Mouse (Mus musculus): ENCODE results near the gene Fastkd1. TPM values are rescaled to one million over a fixed set of nuclear protein-coding genes. Genes with fewer than 3 reads are reported as not detected.
"Not testable (repeated sequence)": the region's sequence is repeated elsewhere in the genome, so short reads cannot be mapped to it uniquely, and the experiment has no call there.

The Fastkd1 gene
- polyA plus RNA-seq, 1 experiment from 2014 or later, result 17.1 TPM

- Histone ChIP-seq H3K27me3 (replicated peaks) (no peaks in the 10 kb centered on the region), H3K9ac (no peak overlapping the region), H3K4me3 (no peak overlapping the region), H3K36me3 (peaks cover 88% of the 10 kb centered on the region), H3K4me2 (no peak overlapping the region), H3K9me3 (no peaks in the 10 kb centered on the region), H3K4me1 (no peaks in the 10 kb centered on the region), H3K27ac (replicated peaks) (no peak overlapping the region)
- no peak for ATAC-seq (ENCODE audit: extremely low read depth, insufficient number of reproducible peaks, low FRiP score, low TSS enrichment)
- WGBS, result 92% methylated on average over 8 of the region's 8 CpGs
These were observed 12.9 kb downstream of the Fastkd1 start for GRCm38 (mm10) chr2:69700446-69700845.

- Histone ChIP-seq H3K27me3 (replicated peaks) (no peaks in the 10 kb centered on the region), H3K36me3 (peaks cover 92% of the 10 kb centered on the region), H3K4me2 (no peak overlapping the region), H3K9ac (no peak overlapping the region), H3K27ac (replicated peaks) (no peak overlapping the region), H3K9me3 (peaks cover 2% of the 10 kb centered on the region; the same call in 1 of the 2 replicates), H3K4me3 (no peak overlapping the region), H3K4me1 (no peaks in the 10 kb centered on the region)
- no peak for ATAC-seq (ENCODE audit: extremely low read depth, insufficient number of reproducible peaks, low FRiP score, low TSS enrichment)
- WGBS, result 91% methylated on average over 11 of the region's 11 CpGs
These were observed 19.8 kb downstream of the Fastkd1 start for GRCm38 (mm10) chr2:69693501-69693900.

GRCm38 (mm10) chr2:69690843-69691242 is 22.5 kb downstream of the Fastkd1 start:
- WGBS, result 84% methylated on average over 6 of the region's 6 CpGs
- Histone ChIP-seq H3K27ac (replicated peaks) (no peak overlapping the region), H3K4me2 (no peak overlapping the region), H3K27me3 (replicated peaks) (no peaks in the 10 kb centered on the region), H3K9me3 (peaks cover 2% of the 10 kb centered on the region; the same call in 1 of the 2 replicates), H3K4me1 (no peaks in the 10 kb centered on the region), H3K4me3 (no peak overlapping the region), H3K9ac (no peak overlapping the region), H3K36me3 (peaks cover 92% of the 10 kb centered on the region)
- no peak for ATAC-seq (ENCODE audit: extremely low read depth, insufficient number of reproducible peaks, low FRiP score, low TSS enrichment)

DNA sequence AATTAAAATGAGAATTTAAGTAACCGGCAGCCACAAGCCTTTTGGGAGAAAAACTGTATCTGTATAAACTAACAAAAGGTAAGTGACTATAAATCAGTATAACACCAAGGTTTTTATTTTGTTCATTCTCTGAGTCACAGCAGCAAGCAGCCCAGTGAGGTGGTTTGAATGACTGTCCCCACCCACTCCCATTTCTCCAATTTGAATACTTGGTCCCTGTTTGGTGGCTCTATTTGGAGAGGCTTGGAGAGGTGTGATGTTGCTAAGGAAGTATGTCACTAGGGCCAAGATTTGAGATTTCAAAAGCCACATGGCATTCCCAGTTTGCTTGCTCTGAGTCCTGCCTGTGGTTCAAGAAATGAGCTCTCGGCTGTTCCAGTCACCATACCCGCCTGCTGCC is 23.1 kb downstream of the Fastkd1 start:
- H3K27ac ChIP-seq (replicated peaks), result no peak overlapping the region
- no peak overlapping the region for H3K9ac ChIP-seq
- H3K4me3 ChIP-seq, result no peak overlapping the region
- no peaks in the 10 kb centered on the region for H3K27me3 ChIP-seq (replicated peaks)
- H3K9me3 ChIP-seq, result peaks cover 2% of the 10 kb centered on the region; the same call in 1 of the 2 replicates
- peaks cover 91% of the 10 kb centered on the region for H3K36me3 ChIP-seq
- H3K4me2 ChIP-seq, result no peak overlapping the region
- ATAC-seq (ENCODE audit: extremely low read depth, insufficient number of reproducible peaks, low FRiP score, low TSS enrichment), result no peak
- WGBS, result 89% methylated on average over 3 of the region's 3 CpGs
- H3K4me1 ChIP-seq, result no peaks in the 10 kb centered on the region

DNA sequence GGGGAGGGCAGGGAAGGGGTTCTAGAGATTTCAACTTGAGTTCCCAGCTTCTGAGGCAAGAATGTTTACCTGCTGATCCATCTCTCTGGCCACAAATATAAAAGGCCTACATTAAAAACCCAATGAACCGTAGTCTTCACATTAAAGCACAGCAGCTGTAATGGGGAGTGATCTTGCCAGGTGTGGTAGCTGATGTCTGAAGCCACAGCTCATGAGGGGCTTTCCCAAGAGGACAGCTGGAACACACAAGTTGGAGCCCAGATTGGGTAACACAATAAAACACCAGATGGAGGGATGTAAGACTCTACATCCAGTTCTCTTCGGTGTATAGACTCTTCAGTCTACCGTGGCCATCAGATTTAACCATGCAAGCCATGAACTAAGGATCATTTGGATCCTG is 28.8 kb downstream of the Fastkd1 start:
- H3K36me3 ChIP-seq, result peaks cover 69% of the 10 kb centered on the region
- WGBS, result 93% methylated on average over 3 of the region's 3 CpGs

GRCm38 (mm10) chr2:69683036-69683805 is 30.1 kb downstream of the Fastkd1 start:
- Histone ChIP-seq H3K4me3 (no peak overlapping the region), H3K9ac (no peak overlapping the region), H3K36me3 (peaks cover 62% of the 10 kb centered on the region), H3K4me2 (no peak overlapping the region), H3K9me3 (no peaks in the 10 kb centered on the region), H3K4me1 (no peaks in the 10 kb centered on the region), H3K27me3 (replicated peaks) (no peaks in the 10 kb centered on the region), H3K27ac (replicated peaks) (no peak overlapping the region)
- 85% methylated on average over 13 of the region's 13 CpGs for WGBS
- ATAC-seq (ENCODE audit: extremely low read depth, insufficient number of reproducible peaks, low FRiP score, low TSS enrichment), result no peak

More for the DNA sequence above, 28.8 kb downstream of the Fastkd1 start:
- Histone ChIP-seq H3K4me1 (no peaks in the 10 kb centered on the region), H3K4me2 (no peak overlapping the region), H3K9ac (no peak overlapping the region), H3K27ac (replicated peaks) (no peak overlapping the region), H3K4me3 (no peak overlapping the region), H3K9me3 (no peaks in the 10 kb centered on the region), H3K27me3 (replicated peaks) (no peaks in the 10 kb centered on the region)
- no peak for ATAC-seq (ENCODE audit: extremely low read depth, insufficient number of reproducible peaks, low FRiP score, low TSS enrichment)

DNA sequence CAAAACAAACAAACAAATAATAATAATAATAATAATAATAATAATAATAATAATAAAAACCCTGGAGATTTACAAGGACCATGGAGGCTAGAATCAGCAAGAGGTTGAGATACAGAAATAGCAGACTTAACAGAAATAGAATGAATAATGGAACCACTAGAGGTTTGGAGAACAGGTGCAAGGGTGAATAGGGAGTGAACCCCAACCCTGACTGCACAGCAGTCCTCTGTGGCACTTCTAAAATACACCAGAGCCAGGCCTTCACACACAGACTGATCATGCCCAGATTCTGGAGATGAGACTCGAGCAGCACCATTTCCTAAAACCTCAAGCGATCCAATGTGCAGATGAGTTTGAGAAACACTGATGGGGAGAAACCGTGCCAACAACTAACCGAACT is 31.4 kb downstream of the Fastkd1 start:
- Histone ChIP-seq H3K4me1 (no peaks in the 10 kb centered on the region), H3K9me3 (no peaks in the 10 kb centered on the region), H3K36me3 (peaks cover 51% of the 10 kb centered on the region), H3K4me2 (no peak overlapping the region), H3K27ac (replicated peaks) (no peak overlapping the region), H3K4me3 (no peak overlapping the region), H3K27me3 (replicated peaks) (no peaks in the 10 kb centered on the region), H3K9ac (no peak overlapping the region)
- WGBS, result 80% methylated on average over 4 of the region's 4 CpGs
- no peak for ATAC-seq (ENCODE audit: extremely low read depth, insufficient number of reproducible peaks, low FRiP score, low TSS enrichment)

DNA sequence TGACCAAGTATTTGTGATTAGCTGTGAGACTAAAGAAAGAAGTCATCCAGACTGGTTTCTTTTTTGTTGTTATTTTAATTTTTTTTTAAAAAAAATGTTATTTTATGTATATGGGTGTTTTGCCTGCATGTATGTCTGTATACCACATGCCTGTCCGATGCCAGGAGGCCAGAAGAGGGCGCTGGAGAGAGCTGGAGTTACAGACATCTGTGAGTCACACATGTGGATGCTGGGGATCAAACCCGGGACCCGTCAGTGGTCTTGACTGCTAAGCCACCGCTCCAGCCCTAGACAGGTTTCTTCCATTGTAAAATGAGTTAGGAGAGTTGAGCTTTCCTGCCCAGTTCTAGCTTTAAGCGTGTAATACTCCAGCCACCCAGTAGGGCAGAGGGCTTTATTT is 33.3 kb downstream of the Fastkd1 start:
- ATAC-seq (ENCODE audit: extremely low read depth, insufficient number of reproducible peaks, low FRiP score, low TSS enrichment), result no peak
- WGBS, result 53% methylated on average over 6 of the region's 6 CpGs
- Histone ChIP-seq H3K27me3 (replicated peaks) (no peaks in the 10 kb centered on the region), H3K9ac (no peak overlapping the region), H3K4me2 (no peak overlapping the region), H3K9me3 (no peaks in the 10 kb centered on the region), H3K36me3 (peaks cover 47% of the 10 kb centered on the region), H3K4me3 (no peak overlapping the region), H3K27ac (replicated peaks) (no peak overlapping the region), H3K4me1 (no peaks in the 10 kb centered on the region)

DNA sequence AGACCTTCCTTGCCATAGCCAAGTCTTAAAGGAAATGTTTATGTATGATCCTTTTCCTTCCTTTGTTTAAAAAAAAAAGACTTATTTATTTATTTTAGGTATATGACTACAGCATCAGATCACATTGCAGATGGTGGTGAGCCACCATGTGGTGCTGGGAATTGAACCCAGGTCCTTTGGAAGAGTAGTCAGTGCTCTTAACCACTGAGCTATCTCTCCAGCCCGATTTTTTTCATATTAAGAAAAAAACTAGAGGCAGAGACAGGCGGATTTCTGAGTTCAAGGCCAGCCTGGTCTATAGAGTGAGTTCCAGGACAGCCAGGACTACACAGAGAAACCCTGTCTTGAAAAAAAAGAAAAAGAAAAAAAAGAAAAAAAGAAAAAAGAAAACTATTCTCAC is 36.1 kb downstream of the Fastkd1 start:
- 85% methylated on average over 2 of the region's 2 CpGs for WGBS
- not testable (repeated sequence) for H3K27me3 ChIP-seq (replicated peaks); H3K4me1 ChIP-seq; ATAC-seq (ENCODE audit: extremely low read depth, insufficient number of reproducible peaks, low FRiP score, low TSS enrichment); H3K9ac ChIP-seq; H3K9me3 ChIP-seq; H3K4me3 ChIP-seq; H3K27ac ChIP-seq (replicated peaks); H3K4me2 ChIP-seq
- H3K36me3 ChIP-seq, result peaks cover 35% of the 10 kb centered on the region

GRCm38 (mm10) chr2:69676713-69677112 is 36.6 kb downstream of the Fastkd1 start:
- no peak for ATAC-seq (ENCODE audit: extremely low read depth, insufficient number of reproducible peaks, low FRiP score, low TSS enrichment)
- Histone ChIP-seq H3K27ac (replicated peaks) (no peak overlapping the region), H3K27me3 (replicated peaks) (no peaks in the 10 kb centered on the region), H3K4me2 (no peak overlapping the region), H3K4me1 (peaks cover 10% of the 10 kb centered on the region), H3K9me3 (no peaks in the 10 kb centered on the region), H3K4me3 (no peak overlapping the region), H3K36me3 (peaks cover 33% of the 10 kb centered on the region), H3K9ac (no peak overlapping the region)
- WGBS, result 43% methylated on average over 2 of the region's 2 CpGs

- H3K9ac ChIP-seq, result no peak overlapping the region
- 82% methylated on average over 9 of the region's 9 CpGs for WGBS
- no peaks in the 10 kb centered on the region for H3K9me3 ChIP-seq
- H3K27me3 ChIP-seq (replicated peaks), result no peaks in the 10 kb centered on the region
- H3K36me3 ChIP-seq, result peaks cover 25% of the 10 kb centered on the region
- H3K27ac ChIP-seq (replicated peaks), result no peak overlapping the region
- no peak overlapping the region for H3K4me3 ChIP-seq
- ATAC-seq (ENCODE audit: extremely low read depth, insufficient number of reproducible peaks, low FRiP score, low TSS enrichment), result no peak
- H3K4me2 ChIP-seq, result no peak overlapping the region
- peaks cover 10% of the 10 kb centered on the region for H3K4me1 ChIP-seq
These were observed 38.0 kb downstream of the Fastkd1 start for GRCm38 (mm10) chr2:69675266-69675665.

GRCm38 (mm10) chr2:69673723-69674122 is 39.6 kb downstream of the Fastkd1 start:
- Histone ChIP-seq H3K4me1 (peaks cover 14% of the 10 kb centered on the region), H3K27me3 (replicated peaks) (no peaks in the 10 kb centered on the region)
- ATAC-seq (ENCODE audit: extremely low read depth, insufficient number of reproducible peaks, low FRiP score, low TSS enrichment), result no peak

More at GRCm38 (mm10) chr2:69673723-69674122, 39.6 kb downstream of the Fastkd1 start:
- Histone ChIP-seq H3K9ac (peak overlapping the region; percentile 71), H3K9me3 (no peaks in the 10 kb centered on the region), H3K36me3 (peaks cover 12% of the 10 kb centered on the region; the same call in 1 of the 2 replicates), H3K27ac (replicated peaks) (no peak overlapping the region; the same call in 1 of the 2 replicates), H3K4me2 (peak overlapping the region; percentile 68), H3K4me3 (peak overlapping the region; percentile 46)
- WGBS, result 42% methylated on average over 5 of the region's 5 CpGs
